Mouse (Mus musculus): ENCODE measurements around the gene Psma6. TPM values are rescaled to one million over a fixed set of nuclear protein-coding genes. Genes with fewer than 3 reads are reported as not detected.

The Psma6 gene
- polyA plus RNA-seq, 1 experiment from 2014 or later = 446 TPM

- Histone ChIP-seq H3K4me2 (no peak overlapping the region), H3K27me3 (no peaks in the 10 kb centered on the region), H3K4me3 (no peak overlapping the region), H3K4me1 (replicated peaks) (no peaks in the 10 kb centered on the region), H3K9ac (no peak overlapping the region), H3K9me3 (no peaks in the 10 kb centered on the region), H3K27ac (replicated peaks) (no peak overlapping the region), H3K36me3 (no peaks in the 10 kb centered on the region)
- no peak for ATAC-seq (ENCODE audit: low read depth)
- WGBS = 91% methylated on average over 7 of the region's 7 CpGs
Measured at GRCm38 (mm10) chr12:55432284-55432919, 48.4 kb downstream of the Psma6 start.

DNA sequence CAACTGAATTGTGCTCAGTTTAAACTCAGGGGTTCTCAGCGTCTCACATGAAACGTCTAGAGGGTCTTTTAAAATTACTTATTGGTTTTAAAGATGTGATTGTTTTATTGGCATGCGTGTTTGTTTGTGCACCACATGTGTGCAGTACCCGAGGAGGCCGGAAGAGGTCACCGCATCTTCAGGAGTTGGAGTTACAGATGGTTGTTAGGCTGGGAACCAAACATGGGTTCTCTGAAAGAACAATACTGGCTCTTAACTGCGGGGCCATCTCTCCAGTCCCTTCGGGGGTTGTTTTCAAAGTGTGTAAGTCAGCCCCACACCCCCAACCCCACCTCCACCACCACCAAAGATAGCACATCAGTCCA, 48.9 kb downstream of the Psma6 start:
- 92% methylated on average over 8 of the region's 8 CpGs for WGBS
- no peaks in the 10 kb centered on the region for H3K36me3 ChIP-seq
- no peak overlapping the region for H3K4me2 ChIP-seq
- no peak overlapping the region for H3K4me3 ChIP-seq
- H3K4me1 ChIP-seq (replicated peaks) = no peaks in the 10 kb centered on the region
- ATAC-seq (ENCODE audit: low read depth) = no peak
- H3K9ac ChIP-seq = no peak overlapping the region
- H3K9me3 ChIP-seq = no peaks in the 10 kb centered on the region
- no peaks in the 10 kb centered on the region for H3K27me3 ChIP-seq
- H3K27ac ChIP-seq (replicated peaks) = no peak overlapping the region

DNA sequence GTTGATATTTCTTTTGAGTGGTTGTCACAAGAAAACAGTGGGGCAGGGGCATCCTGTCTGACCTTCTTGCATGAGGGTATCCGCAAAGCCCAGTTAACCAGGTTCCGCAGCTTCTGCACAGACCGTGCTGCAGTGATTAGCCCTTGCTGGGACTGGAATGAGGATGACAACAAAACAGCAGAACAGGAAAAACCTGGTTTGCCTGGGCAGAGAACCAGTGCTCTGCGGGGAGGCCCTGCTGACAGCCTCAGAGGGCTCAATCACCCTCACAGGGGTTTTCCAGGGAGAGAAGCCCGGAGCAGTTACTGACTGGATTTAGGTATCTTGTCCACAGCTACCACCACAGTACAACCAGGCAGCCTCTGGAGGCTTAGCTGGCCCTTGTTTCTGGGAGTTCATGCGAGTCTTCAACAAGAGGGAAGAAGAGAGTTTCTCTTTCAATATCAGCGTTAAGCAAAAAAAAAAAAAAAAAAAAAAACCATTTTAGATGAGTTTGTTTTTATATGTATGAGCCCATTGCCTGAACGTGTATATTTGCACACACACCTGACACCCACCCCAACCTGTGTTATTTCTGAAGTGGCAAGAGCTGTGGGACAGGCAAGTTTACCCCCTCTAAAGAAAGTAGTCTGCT, 49.9 kb downstream of the Psma6 start:
- H3K4me2 ChIP-seq = no peak overlapping the region
- H3K9me3 ChIP-seq = no peaks in the 10 kb centered on the region
- H3K27me3 ChIP-seq = no peaks in the 10 kb centered on the region
- H3K4me3 ChIP-seq = no peak overlapping the region
- H3K27ac ChIP-seq (replicated peaks) = no peak overlapping the region
- ATAC-seq (ENCODE audit: low read depth) = no peak
- peaks cover 9% of the 10 kb centered on the region for H3K4me1 ChIP-seq (replicated peaks)
- WGBS = 44% methylated on average over 8 of the region's 8 CpGs
- H3K36me3 ChIP-seq = no peaks in the 10 kb centered on the region
- H3K9ac ChIP-seq = no peak overlapping the region

DNA sequence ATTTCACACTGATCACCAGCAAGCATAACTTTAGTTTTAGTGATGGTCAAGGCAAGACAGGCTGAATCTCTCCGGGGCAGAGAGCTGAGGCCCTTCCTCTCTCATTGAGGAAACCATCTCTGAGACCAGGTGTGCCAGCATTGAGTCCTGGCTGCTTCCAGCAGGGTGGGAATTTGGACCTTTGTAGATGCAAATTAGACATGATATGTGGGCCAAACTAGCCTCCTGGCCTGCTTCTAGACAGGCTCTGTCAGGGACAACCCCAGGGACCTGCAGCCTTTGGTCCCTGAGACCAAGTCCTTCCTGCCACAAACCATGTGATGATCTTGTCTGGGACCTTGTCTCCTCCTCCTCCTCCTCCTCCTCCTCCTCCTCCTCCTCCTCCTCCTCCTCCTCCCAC, 51.1 kb downstream of the Psma6 start:
- Histone ChIP-seq H3K9ac (no peak overlapping the region), H3K4me3 (no peak overlapping the region), H3K4me2 (no peak overlapping the region), H3K9me3 (no peaks in the 10 kb centered on the region), H3K27me3 (no peaks in the 10 kb centered on the region), H3K27ac (replicated peaks) (no peak overlapping the region), H3K4me1 (replicated peaks) (peaks cover 10% of the 10 kb centered on the region), H3K36me3 (no peaks in the 10 kb centered on the region)
- ATAC-seq (ENCODE audit: low read depth) = no peak
- WGBS = 82% methylated on average over 1 of the region's 1 CpGs

GRCm38 (mm10) chr12:55437122-55437826, 53.3 kb downstream of the Psma6 start:
- Histone ChIP-seq H3K36me3 (no peaks in the 10 kb centered on the region), H3K4me3 (no peak overlapping the region), H3K9me3 (no peaks in the 10 kb centered on the region), H3K27ac (replicated peaks) (no peak overlapping the region), H3K9ac (no peak overlapping the region), H3K4me2 (no peak overlapping the region), H3K27me3 (no peaks in the 10 kb centered on the region), H3K4me1 (replicated peaks) (peaks cover 10% of the 10 kb centered on the region)
- WGBS = 74% methylated on average over 13 of the region's 13 CpGs
- ATAC-seq (ENCODE audit: low read depth) = no peak

DNA sequence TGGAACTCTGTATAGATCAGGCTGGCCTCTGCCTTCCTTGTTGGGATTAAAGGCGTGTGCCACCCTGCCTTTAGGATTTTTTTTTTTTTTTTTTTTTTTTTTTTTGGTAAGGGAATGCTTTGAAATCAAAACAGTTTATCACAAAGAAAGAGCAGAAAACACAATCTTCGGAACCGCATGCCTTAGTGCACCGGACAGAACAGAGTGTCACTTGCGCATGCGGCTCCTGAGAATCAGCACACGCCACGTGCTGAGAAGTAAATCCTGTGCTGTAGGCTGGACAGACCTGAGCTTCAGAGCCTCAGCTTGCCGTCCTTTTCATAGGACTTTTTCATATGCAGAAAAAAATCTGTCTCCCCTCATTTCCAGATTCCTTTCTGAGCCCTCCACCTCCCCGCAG, 54.0 kb downstream of the Psma6 start:
- ATAC-seq (ENCODE audit: low read depth) = no peak
- Histone ChIP-seq H3K27ac (replicated peaks) (no peak overlapping the region), H3K4me2 (peak overlapping the region; percentile 39), H3K4me1 (replicated peaks) (peaks cover 15% of the 10 kb centered on the region), H3K9ac (peak overlapping the region; percentile 57; the same call in 1 of the 2 replicates), H3K4me3 (no peak overlapping the region), H3K27me3 (no peaks in the 10 kb centered on the region), H3K9me3 (no peaks in the 10 kb centered on the region), H3K36me3 (no peaks in the 10 kb centered on the region)
- WGBS = 71% methylated on average over 10 of the region's 10 CpGs

- H3K27me3 ChIP-seq = no peaks in the 10 kb centered on the region
- no peak overlapping the region for H3K4me3 ChIP-seq
- H3K36me3 ChIP-seq = no peaks in the 10 kb centered on the region
- peak; percentile 38; the same call in 1 of the 2 replicates for ATAC-seq (ENCODE audit: low read depth)
- H3K9ac ChIP-seq = peak overlapping the region; percentile 57; the same call in 1 of the 2 replicates
- peaks cover 21% of the 10 kb centered on the region for H3K4me1 ChIP-seq (replicated peaks)
- peak overlapping the region; percentile 46; the same call in 1 of the 2 replicates for H3K27ac ChIP-seq (replicated peaks)
- H3K9me3 ChIP-seq = no peaks in the 10 kb centered on the region
- H3K4me2 ChIP-seq = peak overlapping the region; percentile 39
- WGBS = 10% methylated on average over 11 of the region's 11 CpGs
Measured at GRCm38 (mm10) chr12:55438611-55439137, 54.7 kb downstream of the Psma6 start.

DNA sequence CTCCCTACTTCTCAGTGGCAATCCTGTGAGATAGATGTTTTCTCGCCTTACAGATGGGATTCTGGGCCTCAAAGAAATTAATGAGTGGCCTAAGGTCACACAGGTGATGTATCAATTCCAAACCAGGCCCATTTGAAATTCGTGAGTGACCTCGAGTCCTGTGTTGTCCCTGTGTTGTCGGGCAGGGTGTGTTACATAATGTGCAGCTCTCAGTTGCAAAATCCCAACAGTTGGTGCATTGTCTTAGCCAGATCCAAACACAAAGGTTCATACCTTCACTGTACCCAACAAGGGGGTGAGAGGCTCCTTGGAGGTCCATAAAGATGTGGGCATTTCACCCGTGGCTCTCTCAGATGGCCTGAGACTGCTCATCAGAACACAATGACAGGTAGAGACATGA, 56.4 kb downstream of the Psma6 start:
- 78% methylated on average over 5 of the region's 5 CpGs for WGBS

DNA sequence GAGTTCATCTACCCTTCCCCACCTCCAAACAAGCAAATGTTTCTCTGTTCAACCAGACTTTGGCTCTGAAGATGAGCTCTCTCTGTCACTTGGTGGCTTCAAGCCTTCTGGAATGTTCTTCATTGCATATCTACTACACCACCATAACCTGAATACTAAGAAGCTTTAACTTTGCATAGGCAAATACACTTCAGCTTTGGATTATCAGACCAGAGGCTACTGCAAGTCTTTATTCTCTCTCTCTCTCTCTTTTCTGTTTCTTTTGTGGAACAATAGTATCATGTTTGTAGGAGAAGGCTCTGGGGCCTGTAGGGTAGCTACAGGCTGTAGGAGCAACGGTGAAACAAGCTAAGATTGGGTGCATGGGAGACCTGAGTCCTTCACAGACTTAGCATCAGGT, 58.2 kb downstream of the Psma6 start:
- Histone ChIP-seq H3K36me3 (no peaks in the 10 kb centered on the region), H3K4me3 (no peak overlapping the region), H3K9ac (no peak overlapping the region), H3K27me3 (no peaks in the 10 kb centered on the region), H3K27ac (replicated peaks) (no peak overlapping the region), H3K4me2 (no peak overlapping the region), H3K4me1 (replicated peaks) (peaks cover 37% of the 10 kb centered on the region), H3K9me3 (no peaks in the 10 kb centered on the region)
- ATAC-seq (ENCODE audit: low read depth) = no peak
- WGBS = 96% methylated on average over 1 of the region's 1 CpGs

More for the DNA sequence above, 56.4 kb downstream of the Psma6 start:
- peaks cover 22% of the 10 kb centered on the region for H3K4me1 ChIP-seq (replicated peaks)
- no peak for ATAC-seq (ENCODE audit: low read depth)
- no peaks in the 10 kb centered on the region for H3K36me3 ChIP-seq
- H3K4me2 ChIP-seq = no peak overlapping the region
- H3K9ac ChIP-seq = no peak overlapping the region
- no peaks in the 10 kb centered on the region for H3K9me3 ChIP-seq
- H3K27me3 ChIP-seq = no peaks in the 10 kb centered on the region
- no peak overlapping the region for H3K4me3 ChIP-seq
- H3K27ac ChIP-seq (replicated peaks) = no peak overlapping the region

- Histone ChIP-seq H3K4me3 (no peak overlapping the region), H3K27me3 (no peaks in the 10 kb centered on the region), H3K4me1 (replicated peaks) (peaks cover 40% of the 10 kb centered on the region), H3K9me3 (no peaks in the 10 kb centered on the region), H3K9ac (no peak overlapping the region; the same call in 1 of the 2 replicates), H3K4me2 (no peak overlapping the region), H3K27ac (replicated peaks) (peak overlapping the region; percentile 43), H3K36me3 (no peaks in the 10 kb centered on the region)
- 67% methylated on average over 9 of the region's 9 CpGs for WGBS
- no peak for ATAC-seq (ENCODE audit: low read depth)
Measured at GRCm38 (mm10) chr12:55442861-55443850, 59.1 kb downstream of the Psma6 start.

DNA sequence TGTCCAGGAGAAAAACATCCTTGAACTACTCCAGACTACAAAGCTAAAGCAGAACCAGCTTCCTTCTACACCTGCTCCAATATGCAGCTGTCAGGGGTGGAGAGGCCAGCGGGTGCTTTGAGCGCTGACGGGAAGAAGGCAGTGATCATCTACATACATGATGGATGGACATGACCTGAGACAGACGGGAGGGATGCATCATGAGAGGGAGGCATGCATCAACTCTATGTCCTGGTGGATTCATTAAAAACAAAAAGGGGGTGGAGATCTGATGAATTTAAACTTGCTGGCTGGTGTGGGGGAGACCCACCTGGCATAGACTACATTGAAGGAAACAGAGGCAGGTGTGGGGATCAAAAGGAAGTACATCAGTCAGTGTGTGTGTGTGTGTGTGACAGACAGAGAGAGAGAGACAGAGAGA, 60.0 kb downstream of the Psma6 start:
- no peaks in the 10 kb centered on the region for H3K36me3 ChIP-seq
- H3K9me3 ChIP-seq = no peaks in the 10 kb centered on the region
- H3K4me1 ChIP-seq (replicated peaks) = peaks cover 31% of the 10 kb centered on the region
- H3K4me2 ChIP-seq = no peak overlapping the region
- WGBS = 87% methylated on average over 4 of the region's 4 CpGs
- no peak overlapping the region for H3K4me3 ChIP-seq
- H3K27ac ChIP-seq (replicated peaks) = no peak overlapping the region
- H3K9ac ChIP-seq = no peak overlapping the region
- H3K27me3 ChIP-seq = no peaks in the 10 kb centered on the region
- no peak for ATAC-seq (ENCODE audit: low read depth)
